Mouse (Mus musculus) hindbrain, embryonic 14.5 days (tissue): ENCODE data around the gene 1110008L16Rik. TPM values are rescaled to one million over a fixed set of nuclear protein-coding genes. Genes with fewer than 3 reads are reported as not detected.

Experiments
- ATAC-seq: fragments of 200-750 bp; cut with Nextera tagmentation; 2 replicates; pipeline ENCODE4 v1.8.0; 2017; ENCODE audit warnings: moderate number of reproducible peaks, mild to moderate bottlenecking, moderate TSS enrichment, moderate library complexity; ENCODE audit not compliant: low FRiP score
- DNase-seq: peaks from one replicate; pipeline ENCODE4 v3.0.0-alpha.2; 2015; ENCODE audit warnings: low spot score
- H3K27ac ChIP-seq: fragments of 300-500 bp; sonication (generic); 2 replicates; pipeline ENCODE4 v1.5.1; 2014; ENCODE audit warnings: mild to moderate bottlenecking, moderate library complexity
- H3K27me3 ChIP-seq: fragments of 300-500 bp; sonication (generic); 2 replicates; pipeline ENCODE4 v1.6.1; 2014; ENCODE audit warnings: mild to moderate bottlenecking, low read length, mixed read lengths; ENCODE audit not compliant: control insufficient read depth, insufficient read depth
- H3K36me3 ChIP-seq: fragments of 300-500 bp; sonication (generic); replicated peaks from 2 replicates; pipeline ENCODE4 v1.6.1; 2014; ENCODE audit not compliant: control insufficient read depth, insufficient read depth
- H3K4me1 ChIP-seq: fragments of 300-500 bp; sonication (generic); replicated peaks from 2 replicates; pipeline ENCODE4 v1.6.1; 2014; ENCODE audit warnings: antibody characterized with exemption, low read length, mixed read lengths; ENCODE audit not compliant: control insufficient read depth, insufficient read depth
- H3K4me2 ChIP-seq: fragments of 300-500 bp; sonication (generic); replicated peaks from 2 replicates; pipeline ENCODE4 v1.6.1; 2014; ENCODE audit warnings: mild to moderate bottlenecking, moderate library complexity
- H3K4me3 ChIP-seq: fragments of 300-500 bp; sonication (generic); replicated peaks from 2 replicates; pipeline ENCODE4 v1.5.1; 2014; ENCODE audit warnings: mild to moderate bottlenecking, low read length
- H3K9ac ChIP-seq: fragments of 300-500 bp; sonication (generic); 2 replicates; pipeline ENCODE4 v1.6.1; 2014
- H3K9me3 ChIP-seq: fragments of 300-500 bp; sonication (generic); 2 replicates; pipeline ENCODE4 v1.6.1; 2016; ENCODE audit warnings: low read length; ENCODE audit not compliant: control insufficient read depth
- WGBS: fragments of 180-500 bp; shearing (Covaris S2); extraction: QIAGEN DNeasy Blood & Tissue Kit; methylation state at CpG from one replicate; pipeline ENCODE4 v1.1.7; 2014; 5-methylcytosine and 5-hydroxymethylcytosine counted together
- polyA plus RNA-seq: library from polyadenylated mRNA; unstranded; fragments of >200 nt; fragmentation: Nextera tagmentation; extraction: Ambion mirVana; gene quantifications from 2 replicates; pipeline ENCODE4 v1.2.1, GENCODE M21; 2014

Gene 1110008L16Rik
- polyA plus RNA-seq, 1 experiment from 2014 or later: 7.9 TPM

- 88% methylated on average over 8 of the region's 8 CpGs for WGBS
- ATAC-seq (no peak), DNase-seq (no peak)
- Histone ChIP-seq H3K9ac (no peak overlapping the region), H3K27ac (no peak overlapping the region), H3K27me3 (no peaks in the 10 kb centered on the region), H3K4me3 (no peak overlapping the region), H3K36me3 (no peaks in the 10 kb centered on the region), H3K4me2 (no peak overlapping the region), H3K9me3 (no peaks in the 10 kb centered on the region), H3K4me1 (no peaks in the 10 kb centered on the region)
Measured at GRCm38 (mm10) chr12:55429201-55429600, 129.8 kb downstream of the 1110008L16Rik start.

DNA sequence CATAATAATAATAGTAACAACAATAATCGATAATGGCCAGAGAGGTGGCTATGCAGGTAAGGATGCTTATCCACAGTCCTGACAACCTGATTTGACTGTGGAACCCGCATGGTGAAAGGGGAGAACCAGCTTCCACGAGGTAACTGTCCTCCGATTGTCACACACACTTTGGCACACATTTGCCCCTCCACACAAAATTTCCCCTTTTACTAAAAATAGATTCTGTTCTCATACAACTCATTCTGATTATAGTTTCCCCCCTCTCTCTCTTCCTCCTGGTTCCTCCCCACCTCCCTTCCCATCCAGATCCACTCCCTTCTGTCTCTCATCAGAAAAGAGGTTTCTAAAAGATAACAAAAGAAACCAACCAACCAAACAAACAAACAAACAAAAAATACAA is 130.6 kb downstream of the 1110008L16Rik start:
- no peaks in the 10 kb centered on the region for H3K9me3 ChIP-seq
- H3K36me3 ChIP-seq: no peaks in the 10 kb centered on the region
- H3K9ac ChIP-seq: no peak overlapping the region
- ATAC-seq: no peak
- H3K4me3 ChIP-seq: no peak overlapping the region
- 87% methylated on average over 4 of the region's 4 CpGs for WGBS
- DNase-seq: no peak
- no peak overlapping the region for H3K4me2 ChIP-seq
- H3K4me1 ChIP-seq: no peaks in the 10 kb centered on the region
- H3K27ac ChIP-seq: no peak overlapping the region
- H3K27me3 ChIP-seq: no peaks in the 10 kb centered on the region

Other genes starting within 250 kb of the 1110008L16Rik start
- 26.6 and 27.5 TPM in 2 replicates for gene 2700097O09Rik, start 219.5 kb upstream of the 1110008L16Rik start, polyA plus RNA-seq
- gene Srp54a, start 219.3 kb upstream of the 1110008L16Rik start, polyA plus RNA-seq: 210 and 219 TPM in 2 replicates
- 57.2 and 63.6 TPM in 2 replicates for gene Fam177a, start 175.1 kb upstream of the 1110008L16Rik start, polyA plus RNA-seq
- 70.5 and 73.5 TPM in 2 replicates for gene Srp54b, start 144.5 kb upstream of the 1110008L16Rik start, polyA plus RNA-seq
- not detected in 2 replicates for gene 1700047I17Rik2, start 100.0 kb upstream of the 1110008L16Rik start, polyA plus RNA-seq
- gene Srp54c, start 69.4 kb upstream of the 1110008L16Rik start, polyA plus RNA-seq: 80.3 and 91.3 TPM in 2 replicates
- 23.4 and 24.2 TPM in 2 replicates for gene Ppp2r3c, start 3.4 kb downstream of the 1110008L16Rik start, polyA plus RNA-seq
- 403 and 442 TPM in 2 replicates for gene Psma6, start 84.6 kb downstream of the 1110008L16Rik start, polyA plus RNA-seq
- gene Nfkbia, start 193.1 kb downstream of the 1110008L16Rik start, polyA plus RNA-seq: 59.7 and 63.9 TPM in 2 replicates